Mouse (Mus musculus): ENCODE measurements around the gene Zfp429.

- TF ChIP-seq GATA1 (IDR thresholded peaks at IDR 0.05; ENCODE audit: low read length) (no peak), TAL1 (IDR thresholded peaks at IDR 0.05; ENCODE audit: low read length) (no peak)
Observed at GRCm38 (mm10) chr13:67343422-67343821, 56.2 kb downstream of the Zfp429 start.

Data from erythroblast, embryonic 14.5 days (primary cell).